Mouse (Mus musculus) stomach, embryonic 16.5 days (tissue): ENCODE data around the gene Cdc42ep5. TPM values are rescaled to one million over a fixed set of nuclear protein-coding genes. Genes with fewer than 3 reads are reported as not detected.

Source experiments
- ATAC-seq: fragments of 200-750 bp; cut with Nextera tagmentation; 2 replicates; pipeline ENCODE4 v1.8.0; 2017; ENCODE audit warnings: moderate number of reproducible peaks, moderate TSS enrichment; ENCODE audit not compliant: insufficient read depth, low FRiP score
- H3K27ac ChIP-seq: fragments of 300-500 bp; sonication (generic); 2 replicates; pipeline ENCODE4 v1.5.1; 2014; ENCODE audit warnings: low read length
- H3K27me3 ChIP-seq: fragments of 300-500 bp; sonication (generic); 2 replicates; pipeline ENCODE4 v1.6.1; 2014; ENCODE audit warnings: low read length, control low read depth, mixed read lengths; ENCODE audit not compliant: control insufficient read depth, insufficient read depth
- H3K36me3 ChIP-seq: fragments of 300-500 bp; sonication (generic); 2 replicates; pipeline ENCODE4 v1.6.1; 2014; ENCODE audit warnings: low read length; ENCODE audit not compliant: control insufficient read depth, insufficient read depth
- H3K4me1 ChIP-seq: fragments of 300-500 bp; sonication (generic); 2 replicates; pipeline ENCODE4 v1.6.1; 2014; ENCODE audit warnings: low read length, control low read depth, mixed read lengths; ENCODE audit not compliant: control insufficient read depth, insufficient read depth
- H3K4me2 ChIP-seq: fragments of 300-500 bp; sonication (generic); 2 replicates; pipeline ENCODE4 v1.6.1; 2014; ENCODE audit warnings: low read depth, low read length, mixed read lengths
- H3K4me3 ChIP-seq: fragments of 300-500 bp; sonication (generic); replicated peaks from 2 replicates; pipeline ENCODE4 v1.5.1; 2014; ENCODE audit warnings: mild to moderate bottlenecking, low read length
- H3K9ac ChIP-seq: fragments of 300-500 bp; sonication (generic); 2 replicates; pipeline ENCODE4 v1.6.1; 2014; ENCODE audit warnings: low read length
- H3K9me3 ChIP-seq: fragments of 300-500 bp; sonication (generic); replicated peaks from 2 replicates; pipeline ENCODE4 v1.6.1; 2016; ENCODE audit warnings: low read length, control low read depth; ENCODE audit not compliant: control insufficient read depth
- WGBS: fragments of 180-500 bp; shearing (Covaris S2); extraction: QIAGEN DNeasy Blood & Tissue Kit; methylation state at CpG from one replicate; pipeline ENCODE4 v1.1.7; 2014; 5-methylcytosine and 5-hydroxymethylcytosine counted together
- polyA plus RNA-seq: library from polyadenylated mRNA; unstranded; fragments of >200 nt; fragmentation: Nextera tagmentation; extraction: Ambion mirVana; gene quantifications from 2 replicates; pipeline ENCODE4 v1.2.1, GENCODE M21; 2015

The Cdc42ep5 gene
- polyA plus RNA-seq, 1 experiment from 2014 or later, result 81.9 TPM

- no peak overlapping the region for H3K4me2 ChIP-seq
- peaks cover 14% of the 10 kb centered on the region; the same call in 1 of the 2 replicates for H3K4me1 ChIP-seq
- no peaks in the 10 kb centered on the region for H3K27me3 ChIP-seq
- H3K9me3 ChIP-seq, result no peaks in the 10 kb centered on the region
- H3K36me3 ChIP-seq, result no peaks in the 10 kb centered on the region
- WGBS, result 90% methylated on average over 3 of the region's 3 CpGs
- 0 out of 2 replicates have a peak overlapping the region, but pooled peaks have one; percentile 31 for H3K9ac ChIP-seq
- ATAC-seq, result no peak
- H3K27ac ChIP-seq, result no peak overlapping the region
- no peak overlapping the region for H3K4me3 ChIP-seq
These were observed 32.1 kb downstream of the Cdc42ep5 start for GRCm38 (mm10) chr7:4132581-4132980.

GRCm38 (mm10) chr7:4131964-4132363, 32.7 kb downstream of the Cdc42ep5 start:
- ATAC-seq, result no peak
- H3K27me3 ChIP-seq, result no peaks in the 10 kb centered on the region
- no peaks in the 10 kb centered on the region for H3K9me3 ChIP-seq
- no peaks in the 10 kb centered on the region for H3K36me3 ChIP-seq
- H3K4me2 ChIP-seq, result no peak overlapping the region
- H3K4me3 ChIP-seq, result no peak overlapping the region
- peaks cover 14% of the 10 kb centered on the region; the same call in 1 of the 2 replicates for H3K4me1 ChIP-seq
- no peak overlapping the region; the same call in 1 of the 2 replicates for H3K9ac ChIP-seq
- H3K27ac ChIP-seq, result no peak overlapping the region
- WGBS, result 84% methylated on average over 8 of the region's 8 CpGs

GRCm38 (mm10) chr7:4130686-4131452, 33.8 kb downstream of the Cdc42ep5 start:
- H3K27me3 ChIP-seq, result no peaks in the 10 kb centered on the region
- peaks cover 14% of the 10 kb centered on the region; the same call in 1 of the 2 replicates for H3K4me1 ChIP-seq
- no peaks in the 10 kb centered on the region for H3K9me3 ChIP-seq
- H3K36me3 ChIP-seq, result no peaks in the 10 kb centered on the region
- WGBS, result 25% methylated on average over 13 of the region's 13 CpGs
- H3K9ac ChIP-seq, result peak overlapping the region; percentile 48; the same call in 1 of the 2 replicates
- no peak overlapping the region for H3K4me3 ChIP-seq
- peak; percentile 81 for ATAC-seq
- H3K27ac ChIP-seq, result peak overlapping the region; percentile 60
- H3K4me2 ChIP-seq, result peak overlapping the region; percentile 3; the same call in 1 of the 2 replicates

GRCm38 (mm10) chr7:4128860-4129259, 35.8 kb downstream of the Cdc42ep5 start:
- Histone ChIP-seq H3K4me1 (peaks cover 14% of the 10 kb centered on the region; the same call in 1 of the 2 replicates), H3K9ac (0 out of 2 replicates have a peak overlapping the region, but pooled peaks have one; percentile 43), H3K9me3 (no peaks in the 10 kb centered on the region), H3K27me3 (no peaks in the 10 kb centered on the region), H3K27ac (no peak overlapping the region), H3K4me2 (no peak overlapping the region), H3K4me3 (no peak overlapping the region), H3K36me3 (no peaks in the 10 kb centered on the region)
- ATAC-seq, result no peak
- 51% methylated on average over 6 of the region's 6 CpGs for WGBS

GRCm38 (mm10) chr7:4127894-4128293, 36.8 kb downstream of the Cdc42ep5 start:
- no peak for ATAC-seq
- 80% methylated on average over 4 of the region's 4 CpGs for WGBS
- Histone ChIP-seq H3K4me2 (no peak overlapping the region), H3K9me3 (no peaks in the 10 kb centered on the region), H3K9ac (no peak overlapping the region), H3K27me3 (no peaks in the 10 kb centered on the region), H3K27ac (no peak overlapping the region), H3K36me3 (no peaks in the 10 kb centered on the region), H3K4me1 (peaks cover 14% of the 10 kb centered on the region; the same call in 1 of the 2 replicates), H3K4me3 (no peak overlapping the region)

- Histone ChIP-seq H3K9me3 (no peaks in the 10 kb centered on the region), H3K4me1 (peaks cover 14% of the 10 kb centered on the region; the same call in 1 of the 2 replicates), H3K4me3 (no peak overlapping the region), H3K36me3 (no peaks in the 10 kb centered on the region), H3K27me3 (no peaks in the 10 kb centered on the region), H3K4me2 (no peak overlapping the region), H3K9ac (no peak overlapping the region), H3K27ac (no peak overlapping the region)
- no peak for ATAC-seq
- WGBS, result 85% methylated on average over 11 of the region's 11 CpGs
These were observed 37.5 kb downstream of the Cdc42ep5 start for GRCm38 (mm10) chr7:4126992-4127785.

GRCm38 (mm10) chr7:4125306-4125705, 39.4 kb downstream of the Cdc42ep5 start:
- no peaks in the 10 kb centered on the region for H3K9me3 ChIP-seq
- peaks cover 7% of the 10 kb centered on the region; the same call in 1 of the 2 replicates for H3K4me1 ChIP-seq
- H3K27me3 ChIP-seq, result peaks cover 9% of the 10 kb centered on the region; the same call in 1 of the 2 replicates
- ATAC-seq, result no peak
- H3K9ac ChIP-seq, result peak overlapping the region; percentile 21; the same call in 1 of the 2 replicates
- WGBS, result 25% methylated on average over 9 of the region's 9 CpGs
- no peak overlapping the region for H3K4me3 ChIP-seq
- H3K36me3 ChIP-seq, result no peaks in the 10 kb centered on the region
- no peak overlapping the region for H3K4me2 ChIP-seq
- no peak overlapping the region for H3K27ac ChIP-seq

GRCm38 (mm10) chr7:4124856-4125255, 39.8 kb downstream of the Cdc42ep5 start:
- 27% methylated on average over 5 of the region's 5 CpGs for WGBS
- Histone ChIP-seq H3K9ac (no peak overlapping the region; the same call in 1 of the 2 replicates), H3K27ac (no peak overlapping the region), H3K9me3 (no peaks in the 10 kb centered on the region), H3K4me2 (peak overlapping the region; percentile 42; the same call in 1 of the 2 replicates), H3K36me3 (no peaks in the 10 kb centered on the region), H3K4me3 (no peak overlapping the region), H3K27me3 (peaks cover 14% of the 10 kb centered on the region; the same call in 1 of the 2 replicates), H3K4me1 (peaks cover 7% of the 10 kb centered on the region)
- ATAC-seq, result no peak
